Mouse (Mus musculus) heart, postnatal 0 days (tissue): ENCODE data around the gene Kif19a.

Experiments
- CTCF ChIP-seq: IDR thresholded peaks from 2 replicates; pipeline ENCODE4 v1.5.1; 2016; ENCODE audit warnings: antibody characterized with exemption, control low read depth, low read depth
- EP300 ChIP-seq: IDR thresholded peaks from 2 replicates; pipeline ENCODE4 v1.6.1; 2016; ENCODE audit warnings: antibody characterized with exemption, low read depth

DNA sequence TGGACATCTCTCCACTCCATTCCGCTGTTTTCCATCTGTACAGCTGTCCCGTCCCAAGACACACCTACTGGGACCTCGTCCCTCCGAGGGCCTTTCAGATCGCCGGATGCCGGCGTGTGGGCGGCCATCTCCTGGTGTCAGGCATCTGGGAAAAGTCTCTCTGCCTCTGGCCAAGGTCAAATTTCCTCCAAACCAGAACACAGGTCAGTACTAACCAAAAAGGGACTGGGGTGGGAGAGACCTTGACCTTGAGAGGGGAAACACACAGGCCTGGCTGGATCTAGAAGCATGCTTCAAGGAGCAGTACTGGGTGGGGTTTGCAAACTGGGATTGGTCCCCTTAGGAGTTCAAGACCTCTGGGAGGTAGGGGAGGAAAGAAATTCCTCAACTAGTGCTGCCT, 24.5 kb downstream of the Kif19a start:
- TF ChIP-seq CTCF (no peak), EP300 (no peak)
